Mouse (Mus musculus) CD4-positive helper T cell, adult 2 months (primary cell): ENCODE results near the gene Ctns.
A peak's percentile ranks its signal among the peaks of the same experiment; 100 is the strongest.

Source experiments
- DNase-seq: peaks from one replicate; pipeline ENCODE4 v3.0.0-alpha.2; 2012; ENCODE audit warnings: low read depth, missing footprints, low spot score

The Ctns gene

DNA sequence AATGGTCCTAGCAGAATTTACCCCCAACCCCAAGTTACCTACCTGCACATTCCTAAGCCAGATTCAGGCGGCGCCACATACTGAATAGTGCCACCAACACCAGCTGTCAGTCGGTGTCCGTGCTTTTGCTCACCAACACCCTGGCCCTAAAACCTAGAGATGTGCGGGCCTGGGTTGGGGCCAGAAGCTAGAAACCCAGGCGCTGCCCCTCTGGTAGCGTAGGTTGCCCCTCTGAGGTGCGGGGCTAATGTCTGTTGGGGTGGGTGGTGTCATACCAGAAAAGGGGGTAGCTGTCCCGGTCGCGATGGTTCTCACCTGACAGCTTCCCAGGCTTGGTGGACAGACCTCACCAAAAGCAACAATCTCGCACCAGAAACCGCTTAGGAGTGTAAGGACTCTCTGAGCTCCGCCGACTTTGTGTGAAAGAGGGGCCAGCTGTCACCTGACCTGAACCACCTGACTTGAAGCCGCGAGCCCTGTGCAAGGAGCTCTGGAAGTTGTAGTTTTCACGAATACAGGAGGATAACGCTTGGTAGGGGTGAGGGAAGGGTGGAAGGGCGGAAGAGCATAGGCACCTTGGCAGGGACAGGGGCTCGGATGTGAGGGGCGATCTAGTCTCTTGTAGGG, at the start of gene Ctns:
Ctns (minus strand) TSS at position 440 of the 627 bp plus-strand sequence.
- DNase-seq = peak; percentile 91

- no peak for DNase-seq
Observed at GRCm38 (mm10) chr11:73242777-73243176, 43.9 kb upstream of the Ctns start.

GRCm38 (mm10) chr11:73242199-73242598, 43.4 kb upstream of the Ctns start:
- DNase-seq = no peak

DNA sequence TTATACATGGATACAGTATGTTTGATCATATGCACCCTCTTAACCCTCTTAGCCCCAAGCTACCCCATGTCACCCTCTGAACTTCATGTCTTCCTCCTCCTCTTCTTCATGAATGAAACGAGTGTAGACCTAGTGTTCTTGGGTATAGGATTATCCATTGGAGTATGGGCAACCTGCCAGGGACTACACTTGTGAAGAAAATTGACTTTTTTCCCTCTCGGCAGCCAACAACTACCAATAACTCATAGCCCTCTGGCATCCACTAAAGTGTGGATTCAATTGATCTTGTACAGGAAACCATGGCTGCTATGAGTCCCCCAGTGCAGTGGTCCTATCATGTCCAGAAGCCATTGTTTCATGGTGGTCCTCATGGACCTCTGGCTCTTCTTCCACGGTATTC, 37.9 kb upstream of the Ctns start:
- DNase-seq = no peak

DNA sequence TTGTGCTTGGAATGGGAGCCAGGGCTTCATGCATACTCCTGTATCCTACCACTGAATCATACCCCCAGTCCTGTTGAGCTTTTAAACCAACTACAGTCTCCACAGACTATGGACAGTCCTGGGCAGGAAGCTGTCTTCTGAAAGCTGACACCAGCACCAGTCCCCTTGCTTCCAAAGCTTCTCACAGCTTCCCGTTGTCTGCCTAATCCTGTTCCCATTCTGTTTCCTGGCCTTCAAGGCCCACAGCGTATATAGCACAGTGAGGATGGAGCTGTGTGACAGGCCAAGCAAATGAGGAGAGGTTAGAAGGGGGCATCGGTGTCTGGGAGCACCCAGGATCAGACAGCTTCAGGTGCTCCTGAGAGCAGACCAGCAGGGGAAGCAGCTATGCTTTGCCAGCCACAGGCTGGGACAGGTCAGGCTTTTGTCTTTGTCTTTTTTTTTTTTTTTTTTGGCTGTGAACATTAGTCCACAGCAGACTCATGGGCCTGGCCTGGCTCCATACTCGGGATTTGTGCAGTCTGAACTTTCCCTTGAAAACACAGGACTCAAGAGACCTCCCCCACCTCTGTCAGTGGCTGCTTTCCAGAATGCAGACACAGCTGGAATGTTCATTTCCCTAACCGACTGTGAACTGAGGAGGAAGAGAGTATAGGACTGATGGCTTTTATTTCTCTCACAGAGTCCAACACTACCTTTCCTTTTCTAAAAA, 37.3 kb upstream of the Ctns start:
- DNase-seq = no peak

DNA sequence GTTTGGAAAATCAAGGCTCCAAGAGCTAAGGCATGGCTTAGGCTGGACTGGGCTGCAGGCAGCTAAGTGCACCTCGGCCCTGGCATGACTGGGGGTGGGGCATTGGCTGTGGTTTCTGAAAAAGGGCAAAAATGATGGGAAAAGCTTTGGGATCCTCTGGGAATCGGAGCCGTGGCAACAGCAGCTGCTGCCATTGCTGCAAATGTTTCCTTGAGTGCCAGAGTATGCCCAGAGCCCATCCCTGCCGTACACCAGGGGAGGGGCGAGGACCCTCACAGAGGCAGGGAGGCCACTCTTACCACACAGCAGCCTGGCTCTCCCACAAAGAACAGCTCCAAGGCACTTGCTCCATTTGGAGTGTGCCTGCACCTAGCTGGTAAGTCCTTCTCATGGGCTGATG, 35.1 kb upstream of the Ctns start, which contains the start of gene Trpv1:
Trpv1 (plus strand) TSS at position 301 of the 400 bp plus-strand sequence.
- DNase-seq = no peak

- DNase-seq = no peak
Observed at GRCm38 (mm10) chr11:73232513-73232912, 33.7 kb upstream of the Ctns start.

- no peak for DNase-seq
Observed at GRCm38 (mm10) chr11:73230081-73230480, 31.2 kb upstream of the Ctns start.

GRCm38 (mm10) chr11:73228881-73229280, 30.0 kb upstream of the Ctns start:
- no peak for DNase-seq

DNA sequence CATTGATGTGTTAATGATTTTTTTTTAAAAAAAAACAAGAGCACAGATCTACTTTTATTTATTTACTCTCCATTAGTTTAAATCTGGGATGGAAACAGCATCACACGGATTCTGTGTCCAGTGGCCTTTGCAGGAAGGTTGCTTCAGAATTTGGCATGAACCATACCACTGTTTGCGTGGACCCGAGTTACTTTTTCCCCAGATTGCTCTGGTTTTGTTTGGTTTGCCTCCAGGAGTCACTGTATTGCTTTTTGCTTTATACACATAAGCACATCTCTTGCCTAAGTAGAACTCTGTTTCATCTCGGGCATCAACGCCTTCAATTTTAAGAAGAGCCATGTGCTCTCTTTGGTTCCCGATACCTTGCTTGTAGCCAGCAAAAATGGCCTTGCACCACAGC, 27.0 kb upstream of the Ctns start:
- no peak for DNase-seq

- peak; percentile 14 for DNase-seq
Observed at GRCm38 (mm10) chr11:73223966-73224365, 25.1 kb upstream of the Ctns start.

- no peak for DNase-seq
Observed at GRCm38 (mm10) chr11:73222846-73223245, 24.0 kb upstream of the Ctns start.

DNA sequence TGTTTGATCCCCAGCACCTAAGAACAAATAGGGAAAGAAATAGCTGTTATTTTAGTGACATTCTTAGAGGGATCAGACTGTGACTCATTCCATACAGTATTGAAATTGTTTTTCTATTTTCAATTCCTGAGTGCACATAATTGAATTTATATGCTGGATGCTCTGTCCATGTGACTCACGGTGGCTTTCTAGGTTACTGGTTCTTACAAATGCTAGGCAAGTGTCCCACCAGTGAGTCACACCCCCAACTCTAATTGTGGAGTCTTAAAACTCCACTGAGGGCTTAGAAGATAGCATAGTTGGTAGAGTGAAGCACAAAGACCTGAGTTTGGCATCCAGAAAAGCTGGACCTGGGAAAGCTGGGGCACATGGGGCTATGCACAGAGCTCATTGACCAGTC, 21.8 kb upstream of the Ctns start:
- no peak for DNase-seq

GRCm38 (mm10) chr11:73219671-73220070, 20.8 kb upstream of the Ctns start:
- no peak for DNase-seq

DNA sequence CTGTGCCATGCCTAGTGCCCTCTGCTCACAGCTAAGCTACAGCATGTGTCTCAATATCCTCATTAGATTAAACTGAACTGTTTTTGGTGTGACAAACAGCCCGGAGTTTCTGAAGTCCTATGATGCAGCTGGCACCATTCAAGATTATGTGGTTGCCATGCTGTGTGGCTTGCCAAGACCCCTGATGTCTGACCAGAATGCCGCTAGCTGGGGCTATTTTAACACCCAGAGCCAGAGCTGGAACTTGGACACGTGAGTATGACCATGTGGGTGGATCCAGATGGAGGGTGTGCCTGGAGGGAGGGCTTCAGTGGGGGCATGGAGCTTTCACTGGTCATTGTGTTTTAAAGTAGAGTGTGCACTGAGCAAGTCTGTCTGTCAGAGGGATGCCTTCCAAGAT, 15.1 kb upstream of the Ctns start:
- DNase-seq = no peak

GRCm38 (mm10) chr11:73207621-73208020, 8.8 kb upstream of the Ctns start:
- peak; percentile 31 for DNase-seq

DNA sequence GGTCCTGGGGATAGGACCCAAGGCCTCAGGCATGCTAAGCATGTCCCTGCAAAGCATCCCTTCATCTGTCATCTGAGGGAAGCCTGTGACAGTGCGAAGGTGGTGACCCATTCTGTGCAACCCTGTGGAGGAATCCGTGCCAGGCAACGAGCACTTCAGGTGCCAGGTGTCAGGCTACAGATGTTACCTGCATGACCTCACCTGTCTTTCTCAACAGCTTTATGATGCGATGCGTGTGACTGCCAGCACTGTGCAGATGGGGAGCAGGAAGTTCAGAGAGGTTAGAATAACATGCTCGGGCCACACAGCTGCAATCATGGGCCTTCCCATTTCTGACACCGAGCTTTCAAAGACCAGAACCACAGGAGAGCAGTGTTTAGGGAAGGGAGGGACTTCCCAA, 6.4 kb upstream of the Ctns start:
- no peak for DNase-seq

DNA sequence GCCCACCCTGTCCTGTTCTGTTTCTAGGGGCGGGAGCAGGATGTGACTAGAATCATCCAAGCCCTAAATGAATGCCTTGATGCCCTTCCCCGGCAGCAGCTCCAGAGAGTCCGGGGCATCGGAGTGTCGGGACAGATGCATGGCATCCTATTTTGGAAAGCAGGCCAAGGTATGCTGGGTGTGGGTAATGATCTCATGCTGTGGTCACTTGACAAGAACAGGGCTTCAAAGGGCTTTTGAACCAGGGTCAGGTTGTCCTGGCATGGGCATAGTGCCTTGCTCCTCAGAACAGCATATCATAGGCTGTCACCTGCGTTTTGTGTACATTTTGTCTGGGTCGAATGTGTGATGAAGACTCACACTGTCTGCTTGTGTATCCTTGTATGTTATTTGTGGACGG, 5.1 kb upstream of the Ctns start:
- no peak for DNase-seq

- no peak for DNase-seq
Observed at GRCm38 (mm10) chr11:73201597-73201996, 2.8 kb upstream of the Ctns start.

DNA sequence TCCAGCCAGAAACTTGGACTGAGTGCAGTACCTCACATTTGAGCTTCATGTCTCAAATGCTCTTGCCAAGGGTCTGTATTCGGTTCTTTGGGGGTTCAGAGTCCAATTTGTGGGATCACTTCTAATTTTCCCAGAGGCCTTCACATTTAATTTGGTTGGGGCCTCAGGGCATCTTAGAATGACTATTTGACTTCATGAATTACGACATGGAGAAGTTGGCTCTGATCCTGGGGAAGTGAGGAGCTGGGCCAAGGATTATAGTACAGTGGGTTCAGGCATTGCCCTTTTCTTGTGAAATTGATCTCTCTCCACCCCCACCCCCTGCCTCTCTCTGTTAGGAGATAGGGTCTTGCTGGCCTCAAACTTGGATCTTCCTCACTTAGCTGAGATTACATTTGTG, 2.2 kb upstream of the Ctns start:
- DNase-seq = no peak

GRCm38 (mm10) chr11:73199879-73200278, 1.0 kb upstream of the Ctns start:
- DNase-seq = peak; percentile 78

- DNase-seq = peak; percentile 95
Observed at GRCm38 (mm10) chr11:73199230-73199712, 429 bp upstream of the Ctns start, which contains the start of gene Shpk. Shpk (plus strand) TSS chr11:73199460.

GRCm38 (mm10) chr11:73198190-73198589, 652 bp downstream of the Ctns start:
- no peak for DNase-seq
